ENCODE assay signal across 20 mouse cellular contexts in genomic region chr14:24901726-24902125, GRCm38 (mm10).
A peak's percentile ranks its signal among the peaks of the same experiment; 100 is the strongest.
DNase-seq lines count a peak whose midpoint lies in the region; ATAC-seq and TF ChIP-seq lines count a peak whose summit lies in the region.
"Had no signal": no experiment of that assay in that cellular context is flagged by ENCODE, and none has a peak within 500 bp of the region (broad histone marks: within the 10 kb centered on the region; RNA-seq: fewer than 3 reads in every experiment).

No protein-coding gene starts in this region.

- no peak for TF ChIP-seq EP300 in heart, postnatal 0 days (IDR thresholded peaks at IDR 0.05; ENCODE audit: low read depth)

- DNase-seq in forebrain, embryonic 11.5 days (ENCODE audit: low spot score) = peak; percentile 46
- no peak for DNase-seq in forebrain, postnatal 0 days
- no peak for DNase-seq in heart, postnatal 0 days (ENCODE audit: low spot score)
- DNase-seq in heart, postnatal 25 days (ENCODE audit: low spot score) = no peak
- peak; percentile 78 for DNase-seq in midbrain, embryonic 11.5 days (ENCODE audit: low spot score, missing footprints)
- no peak for DNase-seq in embryo, embryonic 10.5 days (ENCODE audit: low spot score)
- DNase-seq in ovary, postnatal 10 days (ENCODE audit: low spot score) = no peak
- DNase-seq: adrenal gland, adult 8-10 months; cerebellum, adult 9-11 months; heart, postnatal 14 days; kidney, adult 11 months; lung, postnatal 10 days; right cerebral cortex, postnatal 25 days had no signal

- no peaks in the 10 kb centered on the region for H3K36me3 ChIP-seq in forebrain, embryonic 11.5 days (ENCODE audit: control insufficient read depth, insufficient read depth, low read length)
- no peaks in the 10 kb centered on the region for H3K36me3 ChIP-seq in forebrain, postnatal 0 days (ENCODE audit: insufficient read depth)
- H3K36me3 ChIP-seq in heart, postnatal 0 days (replicated peaks; ENCODE audit: control insufficient read depth, insufficient read depth, low read length) = no peaks in the 10 kb centered on the region
- no peaks in the 10 kb centered on the region for H3K36me3 ChIP-seq in midbrain, embryonic 11.5 days (ENCODE audit: control insufficient read depth, insufficient read depth, low read length)
- H3K36me3 ChIP-seq in midbrain, embryonic 15.5 days (replicated peaks) = no peaks in the 10 kb centered on the region
- H3K36me3 ChIP-seq: liver, embryonic 15.5 days; stomach, embryonic 15.5 days had no signal

- no peak for TF ChIP-seq CTCF in forebrain, postnatal 0 days (IDR thresholded peaks at IDR 0.05; ENCODE audit: low read depth)
- TF ChIP-seq CTCF in heart, postnatal 0 days (IDR thresholded peaks at IDR 0.05; ENCODE audit: low read depth) = no peak

- 80% methylated on average over 7 of the region's 7 CpGs for WGBS in forebrain, embryonic 11.5 days
- 82% methylated on average over 7 of the region's 7 CpGs for WGBS in forebrain, postnatal 0 days
- 79% methylated on average over 7 of the region's 7 CpGs for WGBS in heart, postnatal 0 days
- 70% methylated on average over 7 of the region's 7 CpGs for whole genome bisulfite sequencing in midbrain, embryonic 11.5 days
- 79% methylated on average over 7 of the region's 7 CpGs for WGBS in midbrain, embryonic 15.5 days

- no peaks in the 10 kb centered on the region for H3K4me1 ChIP-seq in forebrain, embryonic 11.5 days (replicated peaks; ENCODE audit: control insufficient read depth, insufficient read depth, low read length)
- H3K4me1 ChIP-seq in forebrain, postnatal 0 days (ENCODE audit: insufficient read depth) = peaks cover 5% of the 10 kb centered on the region; the same call in 1 of the 2 replicates
- peaks cover 11% of the 10 kb centered on the region for H3K4me1 ChIP-seq in heart, postnatal 0 days (ENCODE audit: control insufficient read depth, insufficient read depth)
- peaks cover 4% of the 10 kb centered on the region; the same call in 1 of the 2 replicates for H3K4me1 ChIP-seq in midbrain, embryonic 11.5 days (ENCODE audit: control insufficient read depth, insufficient read depth, low read length)
- peaks cover 5% of the 10 kb centered on the region; the same call in 1 of the 2 replicates for H3K4me1 ChIP-seq in midbrain, embryonic 15.5 days
- H3K4me1 ChIP-seq: liver, embryonic 15.5 days had no signal

- H3K27ac ChIP-seq in forebrain, embryonic 11.5 days (ENCODE audit: low read depth, low read length) = no peak overlapping the region
- no peak overlapping the region for H3K27ac ChIP-seq in forebrain, postnatal 0 days (ENCODE audit: low read depth, low read length)
- H3K27ac ChIP-seq in heart, postnatal 0 days (ENCODE audit: low read depth) = peak overlapping the region; percentile 13; the same call in 1 of the 2 replicates
- no peak overlapping the region for H3K27ac ChIP-seq in midbrain, embryonic 11.5 days (ENCODE audit: low read depth, low read length)
- no peak overlapping the region for H3K27ac ChIP-seq in midbrain, embryonic 15.5 days
- H3K27ac ChIP-seq: kidney, postnatal 0 days; liver, embryonic 15.5 days had no signal

- no peak overlapping the region for H3K4me2 ChIP-seq in forebrain, embryonic 11.5 days (ENCODE audit: low read depth, low read length, severe bottlenecking)
- H3K4me2 ChIP-seq in forebrain, postnatal 0 days (ENCODE audit: low read depth) = no peak overlapping the region
- no peak overlapping the region for H3K4me2 ChIP-seq in heart, postnatal 0 days (ENCODE audit: low read depth, low read length)
- no peak overlapping the region for H3K4me2 ChIP-seq in midbrain, embryonic 11.5 days
- no peak overlapping the region for H3K4me2 ChIP-seq in midbrain, embryonic 15.5 days
- H3K4me2 ChIP-seq: liver, embryonic 15.5 days; stomach, embryonic 15.5 days had no signal

- H3K9ac ChIP-seq in forebrain, embryonic 11.5 days (ENCODE audit: low read length) = no peak overlapping the region
- H3K9ac ChIP-seq in forebrain, postnatal 0 days = no peak overlapping the region
- H3K9ac ChIP-seq in heart, postnatal 0 days (replicated peaks; ENCODE audit: low read depth, low read length) = no peak overlapping the region
- no peak overlapping the region for H3K9ac ChIP-seq in midbrain, embryonic 11.5 days (ENCODE audit: low read length)
- no peak overlapping the region for H3K9ac ChIP-seq in midbrain, embryonic 15.5 days
- H3K9ac ChIP-seq: liver, embryonic 15.5 days; stomach, embryonic 15.5 days had no signal

- intact Hi-C loops in heart, postnatal 25 days (cut with DNase I) = loop anchor here (5.0 to 10.0 kb wide), 3 partner anchors 124 to 663 kb away; partner anchors contain the start of gene Zmiz1

- no peak overlapping the region for H3K4me3 ChIP-seq in forebrain, embryonic 11.5 days (ENCODE audit: low read depth, low read length)
- no peak overlapping the region for H3K4me3 ChIP-seq in forebrain, postnatal 0 days (ENCODE audit: low read depth, low read length)
- no peak overlapping the region for H3K4me3 ChIP-seq in heart, postnatal 0 days (ENCODE audit: low read depth, low read length)
- no peak overlapping the region for H3K4me3 ChIP-seq in midbrain, embryonic 11.5 days (ENCODE audit: low read depth, low read length)
- H3K4me3 ChIP-seq in midbrain, embryonic 15.5 days = no peak overlapping the region
- H3K4me3 ChIP-seq: liver, embryonic 15.5 days; stomach, embryonic 15.5 days had no signal

- no peaks in the 10 kb centered on the region for H3K27me3 ChIP-seq in forebrain, embryonic 11.5 days (ENCODE audit: control insufficient read depth, insufficient read depth, low read length)
- no peaks in the 10 kb centered on the region for H3K27me3 ChIP-seq in forebrain, postnatal 0 days (ENCODE audit: insufficient read depth, low read length)
- H3K27me3 ChIP-seq in heart, postnatal 0 days (ENCODE audit: control insufficient read depth, insufficient read depth, low read length) = no peaks in the 10 kb centered on the region
- H3K27me3 ChIP-seq in midbrain, embryonic 11.5 days (ENCODE audit: control insufficient read depth, insufficient read depth, low read length) = no peaks in the 10 kb centered on the region
- no peaks in the 10 kb centered on the region for H3K27me3 ChIP-seq in midbrain, embryonic 15.5 days (replicated peaks)
- H3K27me3 ChIP-seq: liver, embryonic 15.5 days; Patski; stomach, embryonic 15.5 days had no signal

- no peaks in the 10 kb centered on the region for H3K9me3 ChIP-seq in forebrain, embryonic 11.5 days (ENCODE audit: control insufficient read depth, low read length)
- H3K9me3 ChIP-seq in forebrain, postnatal 0 days (ENCODE audit: low read length) = no peaks in the 10 kb centered on the region
- no peaks in the 10 kb centered on the region for H3K9me3 ChIP-seq in heart, postnatal 0 days (replicated peaks; ENCODE audit: control insufficient read depth, low read length)
- no peaks in the 10 kb centered on the region for H3K9me3 ChIP-seq in midbrain, embryonic 11.5 days (ENCODE audit: control insufficient read depth, low read length)
- no peaks in the 10 kb centered on the region for H3K9me3 ChIP-seq in midbrain, embryonic 15.5 days
- H3K9me3 ChIP-seq: liver, embryonic 15.5 days; stomach, embryonic 15.5 days had no signal

- no peak for ATAC-seq in forebrain, embryonic 11.5 days (replicated peaks; ENCODE audit: low FRiP score)
- no peak for ATAC-seq in forebrain, postnatal 0 days
- no peak for ATAC-seq in heart, postnatal 0 days (ENCODE audit: insufficient read depth, low read depth)
- ATAC-seq in midbrain, embryonic 11.5 days (ENCODE audit: low FRiP score) = no peak
- no peak for ATAC-seq in midbrain, embryonic 15.5 days (replicated peaks)
- ATAC-seq: CD4-positive, CD25-positive, alpha-beta regulatory T cell, adult 4 months; hindbrain, embryonic 16.5 days; Patski had no signal

Comparison
In these comparisons a context has a peak if more than half of its experiments do, and no peak if none do; other contexts are left out.
1. DNase-seq: peak in forebrain, embryonic 11.5 days (single experiment) and midbrain, embryonic 11.5 days (single experiment); none in forebrain, postnatal 0 days (single experiment), heart, postnatal 0 days (single experiment), heart, postnatal 25 days (single experiment), embryo, embryonic 10.5 days (single experiment) and ovary, postnatal 10 days (single experiment).